Mouse (Mus musculus): ENCODE data around the gene Psmb1. TPM values are rescaled to one million over a fixed set of nuclear protein-coding genes. Genes with fewer than 3 reads are reported as not detected.
"Not testable (repeated sequence)": the region's sequence is repeated elsewhere in the genome, so short reads cannot be mapped to it uniquely, and the experiment has no call there.

The Psmb1 gene
- total RNA-seq (2017): 178 and 184 TPM in 2 replicates

GRCm38 (mm10) chr17:15499656-15500394, at the start of gene Psmb1, which contains the start of gene Tbp:
Gene Psmb1, minus strand, starts transcription at chr17:15499751.
Gene Tbp, plus strand, starts transcription at chr17:15499888.
- peak; percentile 87 for ATAC-seq (replicated peaks; ENCODE audit: low read depth, poor library complexity, severe bottlenecking)

DNA sequence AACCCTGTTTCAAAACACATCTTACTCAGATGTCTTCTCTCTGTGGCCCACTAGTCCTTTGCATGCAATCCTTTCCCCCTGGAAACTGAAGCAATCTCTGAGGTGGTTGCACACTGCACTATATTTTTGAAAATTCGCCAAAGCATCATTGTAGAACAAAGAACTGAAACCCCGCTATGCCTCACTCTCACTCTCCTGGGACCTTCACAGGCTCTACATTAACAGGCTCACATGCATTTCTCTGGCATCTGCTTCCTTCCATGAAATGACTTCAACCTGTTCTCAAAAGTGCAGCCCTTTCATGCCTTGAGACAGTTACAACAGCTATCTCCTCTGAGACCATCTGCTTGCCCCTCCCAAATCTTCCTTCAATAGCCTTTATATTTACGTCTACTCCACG, 46.9 kb upstream of the Psmb1 start:
- no peak for ATAC-seq (replicated peaks; ENCODE audit: low read depth, poor library complexity, severe bottlenecking)

DNA sequence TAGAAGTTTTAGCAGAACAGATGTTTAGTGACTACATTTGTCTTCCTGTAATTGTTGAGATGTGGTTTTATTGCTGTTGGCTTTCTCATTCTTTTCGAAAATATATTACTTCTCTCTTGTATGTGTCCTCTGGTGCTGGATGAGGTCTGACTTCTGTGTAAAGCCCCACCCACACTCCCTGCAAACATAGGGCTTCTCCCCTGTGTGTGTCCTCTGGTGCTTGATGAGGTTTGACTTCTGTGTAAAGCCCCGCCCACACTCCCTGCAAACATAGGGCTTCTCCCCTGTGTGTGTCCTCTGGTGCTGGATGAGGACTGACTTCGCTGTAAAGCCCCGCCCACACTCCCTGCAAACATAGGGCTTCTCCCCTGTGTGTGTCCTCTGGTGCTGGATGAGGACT, 44.3 kb upstream of the Psmb1 start:
- not testable (repeated sequence) for ATAC-seq (replicated peaks; ENCODE audit: low read depth, poor library complexity, severe bottlenecking)

DNA sequence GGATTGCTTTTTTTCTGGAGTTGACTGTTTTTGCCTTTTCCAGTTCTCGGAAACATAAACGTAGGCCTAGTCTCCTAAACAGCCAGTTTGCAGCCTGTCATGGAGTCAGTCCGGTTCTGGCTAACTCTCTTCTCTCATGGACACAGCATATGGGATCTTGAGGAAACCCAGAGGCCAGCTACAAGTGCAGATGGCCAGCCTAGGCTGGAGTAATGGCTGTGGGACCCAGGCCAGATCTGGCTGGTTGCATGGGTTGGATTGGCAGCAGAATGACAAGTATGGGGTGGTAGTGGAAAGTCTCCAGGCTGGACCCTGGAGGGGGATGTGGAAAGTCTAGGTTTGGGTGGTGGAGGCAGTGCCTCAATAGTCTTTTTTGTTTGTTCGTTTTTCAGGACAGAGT, 40.8 kb upstream of the Psmb1 start:
- ATAC-seq (replicated peaks; ENCODE audit: low read depth, poor library complexity, severe bottlenecking): no peak

- ATAC-seq (replicated peaks; ENCODE audit: low read depth, poor library complexity, severe bottlenecking): peak; percentile 66
These were observed 36.9 kb upstream of the Psmb1 start for GRCm38 (mm10) chr17:15536457-15536904.

DNA sequence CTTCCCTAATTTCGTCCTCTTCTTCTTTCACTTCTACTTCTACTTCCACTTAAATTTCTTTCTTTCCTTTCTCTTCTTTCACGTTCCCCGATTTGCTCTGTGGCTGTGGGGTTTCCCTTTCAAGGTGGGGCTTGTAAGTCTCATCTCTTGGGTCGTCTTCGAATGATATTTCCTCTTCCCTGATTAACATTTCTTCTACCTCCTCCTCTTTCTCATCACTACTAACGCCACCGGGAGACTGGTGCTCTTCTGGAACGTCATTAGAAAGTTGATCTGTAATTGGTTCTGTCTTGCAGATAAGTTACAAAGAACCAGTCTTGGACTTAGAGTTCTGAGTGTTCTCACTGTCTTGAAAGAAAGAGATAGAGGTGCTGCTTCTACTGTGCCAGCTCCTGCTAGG, 36.4 kb upstream of the Psmb1 start:
- ATAC-seq (replicated peaks; ENCODE audit: low read depth, poor library complexity, severe bottlenecking): peak; percentile 31

- 0 out of 2 replicates have a peak, but pooled peaks have one; percentile 23 for ATAC-seq (replicated peaks; ENCODE audit: low read depth, poor library complexity, severe bottlenecking)
These were observed 35.7 kb upstream of the Psmb1 start for GRCm38 (mm10) chr17:15535162-15535800.

GRCm38 (mm10) chr17:15530141-15530540, 30.6 kb upstream of the Psmb1 start:
- no peak for ATAC-seq (replicated peaks; ENCODE audit: low read depth, poor library complexity, severe bottlenecking)

DNA sequence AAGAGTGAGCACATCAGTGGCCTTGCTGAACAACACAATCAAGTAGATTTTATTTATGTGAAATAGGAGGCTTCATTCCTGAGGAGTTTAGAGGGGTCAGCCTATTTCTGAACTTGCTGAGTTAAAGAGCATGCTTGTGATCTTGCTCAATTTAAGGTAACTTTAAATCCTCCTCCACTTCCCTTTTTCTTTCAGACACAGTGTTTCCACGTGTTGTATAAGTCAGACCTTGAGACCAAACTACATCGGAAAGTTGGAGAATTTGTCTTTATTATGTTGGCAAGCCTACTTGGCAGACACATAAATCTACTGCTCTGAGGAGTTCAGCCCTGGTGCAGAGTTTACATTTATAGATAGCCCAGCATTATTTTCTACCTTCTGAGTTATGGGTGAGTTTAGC, 29.3 kb upstream of the Psmb1 start:
- ATAC-seq (replicated peaks; ENCODE audit: low read depth, poor library complexity, severe bottlenecking): no peak

GRCm38 (mm10) chr17:15527811-15528136, 28.2 kb upstream of the Psmb1 start:
- no peak for ATAC-seq (replicated peaks; ENCODE audit: low read depth, poor library complexity, severe bottlenecking)

DNA sequence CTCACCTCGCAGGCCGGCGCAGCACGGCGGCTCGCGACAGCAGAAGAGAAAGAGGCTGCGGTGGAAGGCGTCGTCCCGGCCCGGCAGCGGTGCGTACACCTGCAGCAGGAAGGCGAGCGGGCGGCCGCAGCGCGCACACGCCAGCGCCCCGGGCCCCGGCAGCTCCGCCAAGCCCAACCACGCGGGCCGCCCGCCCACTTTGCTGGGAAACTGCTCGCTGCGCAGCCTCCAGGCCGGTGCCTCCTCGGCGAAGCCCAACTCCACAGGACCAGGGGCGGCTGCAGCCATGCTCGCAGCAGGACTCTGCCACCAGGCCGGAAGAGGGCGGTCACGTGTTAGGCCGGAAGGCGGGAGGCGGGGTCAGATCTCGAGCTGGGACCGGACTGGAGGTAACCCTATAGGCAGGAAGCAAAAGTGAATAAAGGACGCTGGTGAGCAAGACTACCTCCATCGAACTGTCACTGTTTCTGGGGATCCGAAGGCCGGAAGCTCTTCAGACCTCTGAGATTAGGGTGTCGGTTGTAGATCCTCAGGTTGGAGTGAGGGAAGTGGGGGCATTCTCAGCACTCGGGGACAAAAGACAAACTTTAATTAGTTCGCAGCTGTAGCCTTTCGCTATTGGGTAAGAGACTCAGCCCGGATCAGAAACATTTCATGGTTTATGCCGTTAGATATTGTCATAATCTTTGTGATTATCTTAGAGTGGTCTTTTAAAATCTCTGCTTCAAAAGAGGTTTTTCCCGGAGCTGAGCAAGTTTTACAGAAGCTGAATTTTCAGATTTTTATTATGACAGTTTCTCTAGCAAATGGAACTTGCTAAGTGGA, 27.6 kb upstream of the Psmb1 start, which contains the start of gene Pdcd2:
Pdcd2 (minus strand) TSS at position 316 of the 825 bp plus-strand sequence.
- ATAC-seq (replicated peaks; ENCODE audit: low read depth, poor library complexity, severe bottlenecking): peak; percentile 94

DNA sequence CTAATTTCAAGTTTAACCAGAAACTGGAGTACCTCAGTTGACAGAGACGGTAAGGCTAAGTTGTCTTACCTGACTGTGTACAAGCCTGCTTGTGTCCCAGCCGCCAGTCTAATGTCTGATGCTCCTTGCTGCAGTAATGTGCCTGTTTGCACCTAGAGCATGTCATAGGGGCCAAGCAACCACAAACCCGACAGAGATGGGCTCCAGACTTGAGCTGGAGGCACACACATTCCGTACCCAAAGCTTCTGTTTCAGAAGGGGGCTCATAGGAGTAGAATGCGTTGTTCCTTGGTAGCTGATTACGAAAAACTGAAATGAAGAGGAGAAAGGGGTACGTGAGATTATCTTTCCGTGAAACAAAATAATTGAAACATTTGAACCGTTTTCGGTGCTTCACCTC, 26.8 kb upstream of the Psmb1 start:
- ATAC-seq (replicated peaks; ENCODE audit: low read depth, poor library complexity, severe bottlenecking): no peak

DNA sequence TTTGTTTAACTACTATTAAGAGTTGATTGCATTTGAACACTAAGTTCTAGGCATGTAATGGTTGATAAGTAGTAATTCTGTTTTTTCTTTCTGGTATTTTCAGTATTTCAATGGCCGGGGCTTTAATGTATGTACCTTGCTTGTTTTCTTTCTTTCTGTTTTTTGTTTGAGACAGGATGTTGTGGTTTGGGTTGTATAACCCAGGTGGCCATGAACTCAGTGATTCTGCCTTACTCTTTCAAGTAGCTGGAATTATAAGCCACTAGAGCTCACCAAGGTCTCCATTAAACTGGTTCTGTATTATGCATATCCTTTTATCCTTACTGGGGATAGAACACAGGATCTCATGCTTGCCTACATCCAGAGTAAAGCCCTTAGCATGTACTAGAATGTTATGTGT, 19.2 kb upstream of the Psmb1 start:
- ATAC-seq (replicated peaks; ENCODE audit: low read depth, poor library complexity, severe bottlenecking): no peak

DNA sequence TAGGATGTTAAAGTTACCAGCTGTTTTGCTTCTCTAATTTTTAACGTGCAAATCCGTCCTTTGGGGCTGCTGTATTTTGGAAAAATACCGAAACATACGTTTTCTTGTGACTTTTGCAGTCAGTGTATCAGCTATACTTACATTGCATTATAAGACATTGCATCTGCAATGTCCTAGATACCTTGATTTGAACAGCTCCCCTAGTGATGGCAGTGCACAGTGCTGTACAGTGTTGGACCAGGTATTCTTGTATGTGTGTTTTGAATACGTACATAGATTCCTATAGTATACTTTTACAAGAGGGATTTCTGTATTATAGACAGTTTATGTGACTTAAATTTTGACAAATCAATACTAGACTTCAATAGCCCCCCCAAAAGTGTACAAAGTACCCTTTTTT, 18.6 kb upstream of the Psmb1 start:
- ATAC-seq (replicated peaks; ENCODE audit: low read depth, poor library complexity, severe bottlenecking): no peak

GRCm38 (mm10) chr17:15517776-15518175, 18.2 kb upstream of the Psmb1 start:
- 0 out of 2 replicates have a peak, but pooled peaks have one; percentile 36 for ATAC-seq (replicated peaks; ENCODE audit: low read depth, poor library complexity, severe bottlenecking)

GRCm38 (mm10) chr17:15510694-15511093, 11.1 kb upstream of the Psmb1 start:
- ATAC-seq (replicated peaks; ENCODE audit: low read depth, poor library complexity, severe bottlenecking): no peak

DNA sequence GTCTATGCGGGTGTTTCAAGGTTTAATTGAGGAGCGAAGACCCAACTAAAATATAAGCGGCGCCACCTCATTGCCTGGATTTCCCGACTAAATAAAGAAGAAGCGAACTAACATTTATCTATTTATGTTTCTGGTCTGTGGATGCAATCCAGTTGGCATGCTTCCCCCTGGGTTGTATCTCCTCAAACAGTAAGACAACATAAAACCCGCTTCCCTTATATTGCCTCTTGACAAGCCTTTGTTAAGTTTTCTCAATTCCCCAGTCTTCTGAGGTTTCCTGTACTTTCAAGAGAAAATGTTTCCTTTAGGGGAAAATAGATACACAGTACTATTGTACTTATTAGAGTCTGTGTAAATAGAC, 818 bp downstream of the Psmb1 start:
- ATAC-seq (replicated peaks; ENCODE audit: low read depth, poor library complexity, severe bottlenecking): no peak

- peak; percentile 84 for ATAC-seq (replicated peaks; ENCODE audit: low read depth, poor library complexity, severe bottlenecking)
These were observed 1.4 kb downstream of the Psmb1 start for GRCm38 (mm10) chr17:15497882-15498752.

DNA sequence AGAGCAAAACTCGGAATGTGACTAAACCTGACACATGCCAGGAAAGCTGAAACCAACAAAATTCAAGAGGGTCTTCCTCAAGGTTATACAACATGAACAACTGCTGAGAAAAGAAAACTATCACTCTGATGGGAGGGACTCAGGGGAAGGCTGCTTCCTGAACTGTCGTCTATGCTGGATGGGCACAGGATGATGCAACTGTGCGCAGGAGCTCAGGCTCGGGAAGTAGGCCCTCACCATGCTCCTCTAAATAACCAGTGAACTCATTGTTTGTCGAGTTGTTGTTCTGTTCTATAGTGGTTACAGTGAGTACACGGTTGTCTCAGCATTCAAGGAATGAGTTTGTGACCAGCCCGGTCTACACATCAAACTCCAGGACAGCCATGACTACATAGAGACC, 9.0 kb downstream of the Psmb1 start:
- ATAC-seq (replicated peaks; ENCODE audit: low read depth, poor library complexity, severe bottlenecking): no peak

- ATAC-seq (replicated peaks; ENCODE audit: low read depth, poor library complexity, severe bottlenecking): no peak
These were observed 26.9 kb downstream of the Psmb1 start for GRCm38 (mm10) chr17:15472671-15473070.

All from common myeloid progenitor, adult 5-6 weeks (primary cell).